Mouse (Mus musculus) liver, postnatal 0 days (tissue): ENCODE results near the gene Pde2a. TPM values are rescaled to one million over a fixed set of nuclear protein-coding genes. Genes with fewer than 3 reads are reported as not detected.

ENCODE experiments used
- ATAC-seq: fragments of 200-750 bp; cut with Nextera tagmentation; 2 replicates; pipeline ENCODE4 v1.8.0; 2017; ENCODE audit warnings: mild to moderate bottlenecking, moderate library complexity
- DNase-seq: peaks from one replicate; pipeline ENCODE4 v3.0.0-alpha.2; 2016
- H3K27ac ChIP-seq: fragments of 300-500 bp; sonication (generic); 2 replicates; pipeline ENCODE4 v1.5.1; 2014; ENCODE audit warnings: antibody characterized with exemption, moderate library complexity, mild to moderate bottlenecking, low read depth
- H3K27me3 ChIP-seq: fragments of 300-500 bp; sonication (generic); 2 replicates; pipeline ENCODE4 v1.6.1; 2014; ENCODE audit warnings: low read length, control low read depth, mixed read lengths; ENCODE audit not compliant: insufficient read depth
- H3K36me3 ChIP-seq: fragments of 300-500 bp; sonication (generic); replicated peaks from 2 replicates; pipeline ENCODE4 v1.6.1; 2014; ENCODE audit warnings: mild to moderate bottlenecking, control low read depth, low read length, moderate library complexity, mixed read lengths; ENCODE audit not compliant: insufficient read depth
- H3K4me1 ChIP-seq: fragments of 300-500 bp; sonication (generic); 2 replicates; pipeline ENCODE4 v1.6.1; 2014; ENCODE audit warnings: antibody characterized with exemption, mild to moderate bottlenecking, control low read depth; ENCODE audit not compliant: insufficient read depth
- H3K4me2 ChIP-seq: fragments of 300-500 bp; sonication (generic); 2 replicates; pipeline ENCODE4 v1.6.1; 2014; ENCODE audit warnings: low read depth, mild to moderate bottlenecking, low read length, moderate library complexity, mixed read lengths
- H3K4me3 ChIP-seq: fragments of 300-500 bp; sonication (generic); 2 replicates; pipeline ENCODE4 v1.5.1; 2014; ENCODE audit warnings: low read depth, low read length
- H3K9ac ChIP-seq: fragments of 300-500 bp; sonication (generic); replicated peaks from 2 replicates; pipeline ENCODE4 v1.6.1; 2014; ENCODE audit warnings: mild to moderate bottlenecking, moderate library complexity
- H3K9me3 ChIP-seq: fragments of 300-500 bp; sonication (generic); 2 replicates; pipeline ENCODE4 v1.6.1; 2016; ENCODE audit warnings: mild to moderate bottlenecking, control low read depth, low read length, mixed read lengths
- CTCF ChIP-seq: sonication (generic); IDR thresholded peaks from 2 replicates; pipeline ENCODE4 v1.5.1; 2016; ENCODE audit warnings: antibody characterized with exemption, low read depth
- EP300 ChIP-seq: IDR thresholded peaks from 2 replicates; pipeline ENCODE4 v1.6.1; 2016; ENCODE audit warnings: antibody characterized with exemption, low read depth, mild to moderate bottlenecking
- WGBS: fragments of 180-500 bp; shearing (Covaris S2); extraction: QIAGEN DNeasy Blood & Tissue Kit; methylation state at CpG from one replicate; pipeline ENCODE4 v1.1.7; 2014; ENCODE audit not compliant: insufficient replicate concordance; 5-methylcytosine and 5-hydroxymethylcytosine counted together
- polyA plus RNA-seq: library from polyadenylated mRNA; unstranded; fragments of >200 nt; fragmentation: Nextera tagmentation; extraction: Ambion mirVana; gene quantifications from 2 replicates; pipeline ENCODE4 v1.2.1, GENCODE M21; 2015

Pde2a gene
- polyA plus RNA-seq, 1 experiment from 2014 or later = 15.8 TPM

DNA sequence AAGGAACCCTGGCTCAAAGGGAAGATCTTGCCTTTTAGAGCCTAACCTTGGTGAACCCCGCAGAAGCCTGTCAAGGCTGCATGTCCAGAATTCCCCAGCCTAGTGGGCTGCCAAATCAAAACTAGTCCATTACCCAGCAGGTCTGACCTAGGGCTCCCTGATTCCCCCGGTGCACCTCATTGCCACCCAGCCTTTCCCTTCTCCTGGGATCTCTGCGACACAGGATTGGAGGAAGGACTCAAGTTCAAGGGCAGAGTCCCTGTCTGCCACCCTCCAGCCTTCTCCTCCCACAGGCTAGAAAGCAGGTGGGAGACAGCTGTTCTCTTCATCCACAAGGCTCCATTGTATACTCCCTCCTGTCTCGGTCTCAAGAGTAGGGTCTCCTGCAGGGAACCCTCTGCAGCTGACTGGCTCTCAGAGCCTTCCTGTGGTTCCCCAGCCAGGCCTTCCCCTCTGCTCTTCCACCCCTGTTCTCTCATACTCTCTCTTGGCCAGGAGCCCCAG, 36.8 kb downstream of the Pde2a start:
- no peaks in the 10 kb centered on the region for H3K27me3 ChIP-seq
- no peak overlapping the region for H3K4me3 ChIP-seq
- H3K9ac ChIP-seq = no peak overlapping the region
- no peak for DNase-seq
- peaks cover 42% of the 10 kb centered on the region for H3K4me1 ChIP-seq
- H3K36me3 ChIP-seq = no peaks in the 10 kb centered on the region
- no peak for TF ChIP-seq CTCF
- H3K27ac ChIP-seq = peak overlapping the region; percentile 35
- 69% methylated on average over 4 of the region's 4 CpGs for WGBS
- no peaks in the 10 kb centered on the region for H3K9me3 ChIP-seq
- ATAC-seq = no peak
- H3K4me2 ChIP-seq = 0 out of 2 replicates have a peak overlapping the region, but pooled peaks have one; percentile 16

DNA sequence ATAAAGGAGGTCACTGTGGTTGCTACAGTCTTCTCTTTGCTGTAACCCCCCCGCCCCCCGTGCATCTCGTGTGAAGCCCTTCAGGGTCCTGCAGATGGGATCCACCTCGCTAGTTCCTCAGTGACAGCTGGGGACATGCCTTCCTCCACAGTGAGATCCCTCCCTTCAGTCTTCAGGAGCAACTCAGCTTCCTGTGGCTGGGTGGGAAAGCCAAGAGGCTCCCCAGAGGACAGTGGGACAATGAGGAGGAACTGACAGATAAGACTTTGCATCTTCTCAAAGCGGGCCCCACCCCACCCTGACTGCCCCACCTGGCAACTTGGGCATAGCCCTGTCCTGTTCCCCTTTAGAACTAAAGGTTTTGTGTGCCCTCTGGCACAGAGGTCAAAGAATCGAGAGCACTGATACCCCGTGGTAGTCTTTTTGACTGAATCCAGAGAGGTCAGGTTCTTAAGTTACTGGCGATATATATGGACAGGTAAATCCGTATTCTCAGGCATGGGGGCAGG, 37.9 kb downstream of the Pde2a start:
- Histone ChIP-seq H3K4me3 (no peak overlapping the region), H3K9me3 (no peaks in the 10 kb centered on the region), H3K27me3 (no peaks in the 10 kb centered on the region), H3K4me2 (no peak overlapping the region), H3K4me1 (peaks cover 48% of the 10 kb centered on the region), H3K9ac (no peak overlapping the region), H3K27ac (no peak overlapping the region), H3K36me3 (no peaks in the 10 kb centered on the region)
- ATAC-seq (no peak), DNase-seq (no peak)
- TF ChIP-seq EP300 = no peak
- TF ChIP-seq CTCF = no peak
- WGBS = 62% methylated on average over 9 of the region's 9 CpGs

DNA sequence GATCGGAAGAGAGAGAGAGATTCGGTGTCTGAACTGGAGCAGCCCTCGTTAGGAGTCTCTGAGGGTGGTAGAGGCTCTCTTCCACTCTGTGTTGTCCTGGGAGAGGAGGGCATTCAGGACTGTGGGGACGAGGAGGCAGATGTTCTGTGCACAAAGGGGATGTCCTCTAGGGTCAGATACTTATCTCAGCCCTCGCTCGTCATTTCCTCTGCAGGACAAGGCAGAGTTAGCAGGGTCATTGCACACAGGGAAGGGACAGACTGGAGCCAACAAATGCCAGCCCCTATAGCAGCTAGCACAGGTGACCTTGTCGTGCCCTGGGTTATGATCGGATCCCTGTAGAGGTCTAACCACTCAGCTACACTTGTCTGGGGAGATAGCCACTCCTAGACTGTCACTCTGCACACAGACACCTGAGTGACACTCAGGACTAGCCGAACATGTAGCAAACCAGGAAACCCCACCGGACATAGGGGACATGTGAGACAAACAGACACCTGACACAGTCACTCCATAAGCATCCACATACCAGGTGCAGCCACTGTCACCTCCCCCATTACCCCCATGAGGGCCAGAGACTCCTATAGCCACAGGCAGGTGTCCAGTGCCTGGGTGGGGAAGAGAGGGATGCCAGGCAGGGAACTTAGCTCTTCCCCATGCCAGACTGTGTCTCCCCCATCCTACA, 38.6 kb downstream of the Pde2a start:
- Histone ChIP-seq H3K4me2 (no peak overlapping the region), H3K9me3 (no peaks in the 10 kb centered on the region), H3K36me3 (no peaks in the 10 kb centered on the region), H3K4me3 (no peak overlapping the region), H3K4me1 (peaks cover 55% of the 10 kb centered on the region), H3K27me3 (no peaks in the 10 kb centered on the region), H3K27ac (no peak overlapping the region), H3K9ac (no peak overlapping the region)
- DNase-seq = no peak
- WGBS = 49% methylated on average over 10 of the region's 10 CpGs
- no peak for ATAC-seq
- TF ChIP-seq CTCF (no peak), EP300 (no peak)

DNA sequence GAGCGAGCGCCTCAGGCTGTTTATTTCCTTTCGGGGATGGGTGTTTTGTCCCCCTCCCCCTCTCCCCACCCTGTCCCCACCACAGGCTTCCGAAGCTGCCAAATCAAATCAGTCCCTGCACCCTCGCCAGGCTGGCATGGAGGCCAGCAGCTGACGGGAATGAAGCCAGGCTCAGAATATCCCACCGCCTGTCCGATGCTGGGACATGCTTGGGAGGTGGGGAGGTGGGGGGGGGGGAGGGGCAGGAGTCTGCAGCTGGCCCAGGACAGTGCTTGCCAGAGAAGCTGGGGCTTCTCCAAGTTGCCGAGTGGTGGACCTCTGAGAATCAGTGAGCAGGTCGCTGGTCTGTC, 39.1 kb downstream of the Pde2a start:
- no peak overlapping the region for H3K27ac ChIP-seq

GRCm38 (mm10) chr7:101461571-101461970, 40.1 kb downstream of the Pde2a start:
- H3K4me2 ChIP-seq = no peak overlapping the region
- 66% methylated on average over 11 of the region's 11 CpGs for WGBS
- ATAC-seq (no peak), DNase-seq (no peak)
- H3K4me3 ChIP-seq = no peak overlapping the region
- no peak overlapping the region for H3K27ac ChIP-seq
- no peak overlapping the region for H3K9ac ChIP-seq
- peaks cover 60% of the 10 kb centered on the region for H3K4me1 ChIP-seq
- no peaks in the 10 kb centered on the region for H3K9me3 ChIP-seq
- TF ChIP-seq CTCF (no peak), EP300 (no peak)
- no peaks in the 10 kb centered on the region for H3K36me3 ChIP-seq
- no peaks in the 10 kb centered on the region for H3K27me3 ChIP-seq

More for the DNA sequence above, 39.1 kb downstream of the Pde2a start:
- no peak for ATAC-seq
- no peaks in the 10 kb centered on the region for H3K9me3 ChIP-seq
- TF ChIP-seq EP300 (no peak), CTCF (no peak)
- no peaks in the 10 kb centered on the region for H3K27me3 ChIP-seq
- no peak overlapping the region for H3K4me3 ChIP-seq
- H3K4me1 ChIP-seq = peaks cover 59% of the 10 kb centered on the region
- DNase-seq = no peak
- no peak overlapping the region for H3K9ac ChIP-seq
- H3K4me2 ChIP-seq = no peak overlapping the region
- WGBS = 56% methylated on average over 10 of the region's 10 CpGs
- H3K36me3 ChIP-seq = no peaks in the 10 kb centered on the region

- ATAC-seq (peak; percentile 10; the same call in 1 of the 2 replicates), DNase-seq (no peak)
- Histone ChIP-seq H3K27ac (no peak overlapping the region), H3K27me3 (no peaks in the 10 kb centered on the region), H3K4me1 (peaks cover 54% of the 10 kb centered on the region), H3K4me3 (no peak overlapping the region), H3K9ac (no peak overlapping the region), H3K4me2 (no peak overlapping the region), H3K9me3 (no peaks in the 10 kb centered on the region), H3K36me3 (no peaks in the 10 kb centered on the region)
- TF ChIP-seq EP300 (no peak), CTCF (no peak)
- WGBS = 57% methylated on average over 14 of the region's 14 CpGs
Observed at GRCm38 (mm10) chr7:101462327-101463068, 41.0 kb downstream of the Pde2a start.
